Mouse (Mus musculus): ENCODE data around the gene Gbp10.
"Not testable (repeated sequence)": the region's sequence is repeated elsewhere in the genome, so short reads cannot be mapped to it uniquely, and the experiment has no call there.

Gene Gbp10

GRCm38 (mm10) chr5:105239483-105240047, at the start of gene Gbp10:
TSS of gene Gbp10 (minus strand) at chr5:105239533.
- peak; percentile 2 to 21 for DNase-seq

GRCm38 (mm10) chr5:105260673-105261072, 21.3 kb upstream of the Gbp10 start:
- not testable (repeated sequence) for DNase-seq

GRCm38 (mm10) chr5:105252491-105252890, 13.2 kb upstream of the Gbp10 start:
- DNase-seq, result no peak

GRCm38 (mm10) chr5:105244741-105245140, 5.4 kb upstream of the Gbp10 start:
- DNase-seq, result not testable (repeated sequence)

GRCm38 (mm10) chr5:105240982-105241381, 1.6 kb upstream of the Gbp10 start:
- DNase-seq, result not testable (repeated sequence)

- DNase-seq, result not testable (repeated sequence)
Measured at GRCm38 (mm10) chr5:105238402-105238801, 931 bp downstream of the Gbp10 start.

- DNase-seq, result not testable (repeated sequence)
Measured at GRCm38 (mm10) chr5:105236040-105236439, 3.3 kb downstream of the Gbp10 start.

GRCm38 (mm10) chr5:105208957-105209356, 30.4 kb downstream of the Gbp10 start:
- DNase-seq, result not testable (repeated sequence)

- not testable (repeated sequence) for DNase-seq
Measured at GRCm38 (mm10) chr5:105200791-105201355, 38.5 kb downstream of the Gbp10 start.

GRCm38 (mm10) chr5:105199149-105199548, 40.2 kb downstream of the Gbp10 start:
- DNase-seq, result not testable (repeated sequence)

- not testable (repeated sequence) for DNase-seq
Measured at GRCm38 (mm10) chr5:105197915-105198560, 41.3 kb downstream of the Gbp10 start.

GRCm38 (mm10) chr5:105196308-105196707, 43.0 kb downstream of the Gbp10 start:
- not testable (repeated sequence) for DNase-seq

- not testable (repeated sequence) for DNase-seq
Measured at GRCm38 (mm10) chr5:105192536-105192935, 46.8 kb downstream of the Gbp10 start.

- DNase-seq, result no peak
Measured at GRCm38 (mm10) chr5:105181446-105181845, 57.9 kb downstream of the Gbp10 start.
